Mouse (Mus musculus) R1 (cell line): ENCODE results near the gene Lelp1.

Experiments
- DNase-seq: peaks from one replicate; pipeline ENCODE4 v3.0.0-alpha.2; 2018; ENCODE audit warnings: low read depth, low spot score

The Lelp1 gene

DNA sequence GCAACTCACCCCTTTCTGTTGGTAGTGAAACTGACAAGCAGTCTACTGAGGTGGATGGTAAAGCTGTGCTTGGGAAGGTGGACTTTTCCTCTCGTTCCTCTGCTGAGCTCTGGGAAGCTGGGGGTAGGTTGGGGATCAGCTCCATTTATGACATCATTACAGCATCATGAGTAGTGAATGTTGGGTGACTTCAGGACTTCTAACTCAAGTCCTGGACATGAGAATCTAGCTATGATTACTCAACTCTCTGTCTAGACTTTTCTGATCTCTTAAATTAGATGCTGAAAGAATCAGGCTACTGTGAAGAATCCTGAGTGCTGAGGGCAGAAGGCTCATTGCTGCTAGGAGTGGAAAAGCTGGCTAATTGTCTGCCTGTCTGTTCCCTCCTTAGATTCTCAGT, at the start of gene Lelp1:
TSS of gene Lelp1 (minus strand) at position 101 of the 400 bp plus-strand sequence.
- DNase-seq = no peak

DNA sequence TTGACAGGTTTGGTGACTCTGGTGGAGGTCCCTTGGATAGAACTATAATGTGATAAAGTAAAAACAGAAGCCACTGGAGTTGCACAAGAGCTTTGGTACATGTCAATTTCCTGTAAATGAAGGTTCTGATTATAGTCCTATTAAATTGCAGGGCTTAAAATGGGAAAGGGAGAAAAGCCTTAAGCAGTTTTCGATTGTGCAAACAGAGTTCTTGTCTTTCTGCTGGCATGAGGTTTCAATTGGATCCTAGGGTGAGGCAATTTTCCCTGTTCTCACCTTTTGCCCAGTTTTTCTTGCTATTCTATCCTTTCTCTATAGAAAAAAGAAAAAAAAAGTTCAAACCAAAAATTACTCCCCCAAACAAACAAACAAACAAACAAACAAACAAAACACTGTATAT, 34.3 kb upstream of the Lelp1 start:
- DNase-seq = no peak

DNA sequence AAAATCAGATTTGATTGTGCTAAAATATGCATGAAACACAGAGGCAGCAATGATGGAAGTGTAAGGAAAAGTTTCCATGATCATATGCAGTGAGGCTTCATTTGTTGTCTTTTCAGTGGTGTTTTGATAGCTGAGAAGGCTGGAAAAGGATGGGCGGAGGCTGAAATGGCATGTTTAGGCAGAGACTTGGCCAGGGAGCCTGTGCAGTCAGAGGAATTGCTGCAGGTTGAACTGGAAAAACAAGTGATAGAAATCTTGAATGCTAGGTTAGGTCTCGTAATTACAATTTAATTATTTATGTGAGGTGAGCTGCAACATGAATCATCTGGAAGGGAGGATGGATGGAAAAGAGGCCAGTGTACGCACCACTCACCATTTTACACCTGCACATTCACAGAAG, 27.3 kb upstream of the Lelp1 start:
- DNase-seq = no peak

DNA sequence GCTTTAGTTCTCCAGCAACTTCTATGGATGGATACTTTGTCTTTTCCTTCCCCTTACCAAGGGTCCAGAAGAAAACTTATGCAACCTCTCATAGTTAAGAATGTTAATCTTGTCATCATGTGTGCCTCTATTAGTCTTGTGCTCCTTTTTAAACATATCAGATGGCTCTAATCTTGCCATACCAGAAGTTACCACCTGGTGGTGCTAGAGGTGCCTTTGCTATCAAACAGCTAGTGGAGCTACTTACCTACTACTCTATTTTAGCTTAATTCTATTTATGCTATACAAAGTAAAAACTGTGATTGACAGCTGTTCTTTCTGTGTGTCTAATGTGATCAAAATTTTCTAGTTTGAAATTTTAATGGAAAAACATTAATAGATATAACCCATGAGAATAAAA, 10.8 kb upstream of the Lelp1 start:
- peak; percentile 62 for DNase-seq

DNA sequence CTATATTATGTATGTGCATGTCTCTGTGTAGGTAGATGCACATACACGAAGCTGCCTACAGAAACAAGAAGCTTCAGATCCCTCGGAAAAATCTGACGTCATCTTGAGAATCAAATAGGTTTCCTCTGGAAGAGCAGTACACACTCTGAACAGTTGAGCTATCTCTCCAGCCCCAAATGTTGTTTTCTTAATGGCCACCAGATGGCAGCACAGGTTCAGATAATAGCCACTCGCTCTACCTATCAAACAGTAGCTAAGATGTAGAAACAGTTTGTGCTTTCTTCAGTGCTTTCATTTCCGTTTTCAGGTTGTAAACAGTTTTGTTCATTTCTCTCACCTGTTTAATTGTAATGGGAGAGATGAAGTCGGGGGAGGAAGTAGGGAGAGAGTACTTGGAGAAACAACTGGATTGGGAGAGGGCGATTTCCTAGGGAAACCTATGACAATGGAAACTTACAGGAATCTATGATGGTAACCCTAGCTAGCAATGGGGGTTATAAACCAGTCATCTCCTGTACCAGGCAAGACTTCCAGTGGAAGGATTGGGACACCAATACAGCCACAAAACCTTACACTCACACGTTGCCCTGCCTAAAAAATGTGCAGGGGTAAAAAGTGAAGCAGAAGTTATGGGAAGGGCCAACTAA, 8.2 kb upstream of the Lelp1 start:
- peak; percentile 73 for DNase-seq

DNA sequence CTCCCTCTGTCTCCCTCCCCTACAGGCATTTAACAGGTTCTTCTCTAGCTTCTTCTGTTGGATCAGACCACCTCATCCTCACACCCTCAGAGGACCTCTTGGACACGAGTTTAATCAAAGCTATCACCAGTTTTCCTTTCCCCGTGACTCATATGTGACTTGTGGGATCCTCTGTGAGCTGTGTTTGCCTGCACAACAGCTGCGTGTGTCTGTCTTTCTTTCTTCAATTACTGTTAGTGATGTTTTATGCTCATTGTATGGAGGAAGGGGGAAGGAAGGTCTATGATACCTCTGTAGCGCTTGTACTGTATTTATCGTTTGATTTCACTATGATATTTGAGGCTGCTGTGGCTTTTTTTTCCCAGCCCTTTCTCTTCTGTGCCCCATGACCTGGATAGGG, 5.4 kb upstream of the Lelp1 start:
- DNase-seq = no peak

DNA sequence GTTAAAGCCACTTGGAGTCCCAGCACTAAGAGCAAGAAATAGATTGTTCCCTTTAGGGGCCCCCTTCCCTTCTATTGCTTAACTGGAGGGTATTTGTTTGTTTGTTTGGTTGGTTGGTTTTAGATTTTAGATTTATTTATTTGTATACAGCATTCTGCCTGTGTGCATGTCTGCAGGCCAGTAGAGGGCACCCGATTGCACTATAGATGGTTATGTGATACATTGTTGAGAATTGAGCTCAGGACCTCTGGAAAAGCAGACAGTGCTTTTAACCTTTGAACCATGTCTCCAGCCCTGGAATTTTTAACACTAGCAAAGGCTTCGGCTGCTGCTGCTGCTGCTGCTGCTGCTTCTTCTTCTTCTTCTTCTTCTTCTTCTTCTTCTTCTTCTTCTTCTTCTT, 4.9 kb upstream of the Lelp1 start:
- peak; percentile 36 for DNase-seq

DNA sequence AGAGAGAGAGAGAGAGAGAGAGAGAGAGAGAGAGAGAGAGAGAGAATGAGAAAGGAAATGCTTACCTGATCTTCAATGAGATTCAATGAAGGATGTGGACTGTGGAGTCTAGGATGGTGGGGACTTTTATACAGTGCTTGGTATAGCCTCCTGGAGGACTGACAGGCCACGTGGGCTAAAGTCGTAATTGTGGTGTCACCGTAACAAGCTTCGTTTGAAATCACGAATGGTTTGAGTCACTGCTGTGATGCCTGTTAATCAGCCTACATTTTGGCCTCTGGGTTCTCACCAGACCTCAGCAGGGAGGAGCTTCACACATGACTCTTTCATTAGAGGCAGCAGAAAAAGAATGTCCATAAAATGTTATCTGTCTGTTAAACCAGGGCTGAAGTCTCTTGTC, 18.7 kb downstream of the Lelp1 start, which contains the start of gene Prr9:
TSS of gene Prr9 (minus strand) at position 101 of the 400 bp plus-strand sequence.
- no peak for DNase-seq

DNA sequence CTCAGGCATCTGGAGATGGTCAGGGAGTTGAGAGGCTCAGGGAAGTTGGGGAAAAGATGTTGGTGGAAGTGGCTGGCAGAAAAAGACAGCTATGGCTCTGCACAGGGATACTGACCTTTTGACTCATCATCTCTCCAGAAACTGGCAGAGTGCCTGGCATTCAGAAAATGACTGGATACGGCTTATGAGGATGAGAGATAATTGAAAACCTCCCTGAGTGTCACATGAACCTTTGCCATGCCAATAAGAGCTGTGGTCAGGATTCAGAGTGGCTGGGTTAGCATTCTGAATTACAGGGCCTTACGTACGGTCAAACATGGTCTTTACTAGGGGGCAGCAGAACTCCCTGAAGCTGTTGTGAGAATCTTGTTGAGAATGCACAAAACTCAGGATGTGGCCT, 21.6 kb downstream of the Lelp1 start:
- DNase-seq = no peak

DNA sequence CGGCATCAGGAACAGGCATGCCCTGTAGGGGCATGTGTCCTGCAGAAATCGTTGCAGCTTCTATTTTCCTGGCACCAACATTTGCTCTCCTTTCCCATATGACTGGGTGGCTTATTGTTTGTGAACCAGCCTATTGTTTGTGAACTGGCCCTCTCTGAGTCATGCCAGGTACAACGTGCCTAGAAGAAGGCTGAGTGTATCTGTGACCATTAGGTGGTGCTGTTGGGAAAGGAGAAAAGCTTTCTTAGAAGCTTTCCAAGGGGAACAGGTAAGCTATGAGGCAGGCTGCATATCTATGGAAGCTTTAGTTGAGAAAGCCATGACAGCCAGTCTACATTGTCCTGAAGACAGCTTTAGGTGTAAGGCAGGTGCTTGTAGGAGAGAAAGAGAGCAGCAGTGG, 24.6 kb downstream of the Lelp1 start:
- DNase-seq = peak; percentile 62

DNA sequence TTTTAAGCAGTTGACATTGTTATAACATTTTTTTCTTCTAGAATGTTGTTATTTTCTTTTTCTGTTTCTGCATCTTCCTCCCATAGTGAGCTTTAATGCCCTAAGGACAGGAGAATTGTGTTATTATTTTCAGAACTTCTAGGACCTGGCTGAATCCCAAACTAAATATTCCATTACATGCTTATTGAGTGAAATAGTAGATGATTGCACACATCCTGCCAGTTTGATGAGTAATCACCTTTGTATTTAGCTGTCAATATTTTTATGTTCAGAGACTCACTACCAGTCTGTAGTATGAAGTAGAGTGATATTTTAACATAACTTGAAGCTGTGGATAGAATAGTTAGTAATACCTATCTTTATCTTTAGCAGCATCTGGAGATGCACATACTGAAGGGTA, 31.0 kb downstream of the Lelp1 start:
- no peak for DNase-seq

DNA sequence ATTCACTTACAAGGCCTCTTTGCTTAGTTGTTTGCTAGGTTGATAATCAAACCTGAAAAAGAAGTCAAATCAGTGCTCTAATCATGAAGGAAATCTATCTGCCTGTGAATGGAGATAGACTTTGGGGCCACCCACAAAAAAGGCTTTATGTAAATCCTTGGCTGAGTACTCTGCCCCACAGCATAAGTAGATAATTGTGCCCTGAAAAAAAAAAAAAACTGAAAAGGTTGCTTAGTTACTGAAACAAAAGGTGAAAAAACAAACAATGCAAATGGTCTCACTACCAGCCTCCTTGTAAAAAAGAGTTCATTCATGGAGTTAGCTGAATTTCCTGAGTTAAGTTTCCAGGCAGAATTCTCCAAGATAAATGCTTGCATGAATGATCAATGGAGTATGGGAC, 31.8 kb downstream of the Lelp1 start:
- DNase-seq = peak; percentile 21

DNA sequence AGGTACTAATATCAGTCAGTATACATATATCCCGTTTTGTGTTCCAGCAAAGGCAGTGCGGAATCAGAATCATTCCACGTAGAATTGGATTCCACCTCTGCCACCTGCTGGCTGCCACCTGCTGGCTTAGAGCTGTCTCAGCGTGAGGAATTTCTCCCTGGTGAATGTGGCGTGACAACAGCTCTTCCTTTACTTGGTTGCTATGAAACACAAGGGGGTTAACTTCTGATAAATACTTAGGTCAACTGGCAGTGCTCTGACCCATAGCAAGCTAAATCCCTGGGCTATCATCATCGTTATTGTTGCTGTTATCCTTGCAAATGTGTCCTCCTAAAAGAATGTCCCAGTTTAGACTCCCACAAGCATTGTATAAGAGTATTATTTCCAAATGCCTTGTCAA, 36.0 kb downstream of the Lelp1 start:
- peak; percentile 74 for DNase-seq
